Comparison of ENCODE assay signal across 10 mouse cellular contexts in genomic region chrX:85343517-85343916, GRCm38 (mm10).
DNase-seq lines count a peak whose midpoint lies in the region; ATAC-seq and TF ChIP-seq lines count a peak whose summit lies in the region.
"Had no signal": no experiment of that assay in that cellular context is flagged by ENCODE, and none has a peak within 500 bp of the region (broad histone marks: within the 10 kb centered on the region; RNA-seq: fewer than 3 reads in every experiment).

No protein-coding gene starts in this region.

- ATAC-seq in neural tube, embryonic 13.5 days (ENCODE audit: low read depth), result peak; percentile 79
- ATAC-seq in forebrain, embryonic 16.5 days, result peak; percentile 59
- ATAC-seq in kidney, embryonic 14.5 days (ENCODE audit: low FRiP score, low TSS enrichment), result peak; percentile 64; the same call in 1 of the 2 replicates
- ATAC-seq in midbrain, postnatal 0 days (ENCODE audit: low FRiP score), result no peak
- no peak for ATAC-seq in activated CD4-positive, CD25-positive, alpha-beta regulatory T cell, adult 4 months
- ATAC-seq in inflammation-experienced regulatory T-cells, adult 6 months, result no peak
- ATAC-seq in monocyte, adult 5-6 weeks (replicated peaks; ENCODE audit: insufficient number of reproducible peaks, low FRiP score, low TSS enrichment, poor library complexity, severe bottlenecking), result no peak

- no peak overlapping the region for H3K4me2 ChIP-seq in neural tube, embryonic 13.5 days
- H3K4me2 ChIP-seq in forebrain, embryonic 16.5 days (ENCODE audit: low read length), result no peak overlapping the region
- no peak overlapping the region for H3K4me2 ChIP-seq in kidney, embryonic 14.5 days (replicated peaks; ENCODE audit: low read depth, low read length)
- H3K4me2 ChIP-seq in midbrain, postnatal 0 days (ENCODE audit: low read depth, low read length, poor library complexity, severe bottlenecking), result no peak overlapping the region
- H3K4me2 ChIP-seq: hindbrain, embryonic 15.5 days had no signal

- 29% methylated on average over 3 of the region's 3 CpGs for WGBS in neural tube, embryonic 13.5 days
- WGBS in forebrain, embryonic 16.5 days, result 26% methylated on average over 3 of the region's 3 CpGs
- WGBS in kidney, embryonic 14.5 days, result 37% methylated on average over 3 of the region's 3 CpGs
- 52% methylated on average over 3 of the region's 3 CpGs for WGBS in midbrain, postnatal 0 days

- H3K9me3 ChIP-seq in neural tube, embryonic 13.5 days, result no peaks in the 10 kb centered on the region
- H3K9me3 ChIP-seq in forebrain, embryonic 16.5 days (ENCODE audit: control insufficient read depth, low read length), result no peaks in the 10 kb centered on the region
- no peaks in the 10 kb centered on the region for H3K9me3 ChIP-seq in kidney, embryonic 14.5 days (ENCODE audit: control insufficient read depth, low read length)
- no peaks in the 10 kb centered on the region for H3K9me3 ChIP-seq in midbrain, postnatal 0 days (ENCODE audit: low read length)
- H3K9me3 ChIP-seq: hindbrain, embryonic 15.5 days had no signal

- H3K4me3 ChIP-seq in neural tube, embryonic 13.5 days, result no peak overlapping the region
- no peak overlapping the region for H3K4me3 ChIP-seq in forebrain, embryonic 16.5 days (replicated peaks; ENCODE audit: low read length)
- H3K4me3 ChIP-seq in kidney, embryonic 14.5 days (ENCODE audit: low read length), result no peak overlapping the region
- H3K4me3 ChIP-seq in midbrain, postnatal 0 days (ENCODE audit: low read depth, low read length), result no peak overlapping the region
- H3K4me3 ChIP-seq: hindbrain, embryonic 15.5 days had no signal

- no peaks in the 10 kb centered on the region for H3K36me3 ChIP-seq in neural tube, embryonic 13.5 days
- no peaks in the 10 kb centered on the region for H3K36me3 ChIP-seq in forebrain, embryonic 16.5 days (ENCODE audit: control insufficient read depth, insufficient read depth)
- H3K36me3 ChIP-seq in kidney, embryonic 14.5 days (ENCODE audit: control insufficient read depth, insufficient read depth, low read length), result no peaks in the 10 kb centered on the region
- no peaks in the 10 kb centered on the region for H3K36me3 ChIP-seq in midbrain, postnatal 0 days (ENCODE audit: insufficient read depth, low read length)
- H3K36me3 ChIP-seq: hindbrain, embryonic 15.5 days had no signal

- no peaks in the 10 kb centered on the region for H3K4me1 ChIP-seq in neural tube, embryonic 13.5 days (replicated peaks)
- no peaks in the 10 kb centered on the region for H3K4me1 ChIP-seq in forebrain, embryonic 16.5 days (replicated peaks; ENCODE audit: control insufficient read depth, insufficient read depth, low read length)
- H3K4me1 ChIP-seq in kidney, embryonic 14.5 days (ENCODE audit: control insufficient read depth, insufficient read depth, low read length), result no peaks in the 10 kb centered on the region
- H3K4me1 ChIP-seq in midbrain, postnatal 0 days (ENCODE audit: insufficient read depth, low read length), result no peaks in the 10 kb centered on the region
- H3K4me1 ChIP-seq: hindbrain, embryonic 15.5 days had no signal

- no peak for DNase-seq in neural tube, embryonic 10.5 days (ENCODE audit: extremely low spot score, low spot score)
- DNase-seq in midbrain, postnatal 0 days (ENCODE audit: low spot score), result peak; percentile 43
- DNase-seq: cerebellum, postnatal 10 days had no signal

- H3K27me3 ChIP-seq in neural tube, embryonic 13.5 days, result no peaks in the 10 kb centered on the region
- no peaks in the 10 kb centered on the region for H3K27me3 ChIP-seq in forebrain, embryonic 16.5 days (replicated peaks; ENCODE audit: control insufficient read depth, insufficient read depth, low read length)
- H3K27me3 ChIP-seq in kidney, embryonic 14.5 days (ENCODE audit: control insufficient read depth, insufficient read depth, low read length), result no peaks in the 10 kb centered on the region
- H3K27me3 ChIP-seq in midbrain, postnatal 0 days (ENCODE audit: insufficient read depth, low read length), result no peaks in the 10 kb centered on the region
- H3K27me3 ChIP-seq: hindbrain, embryonic 15.5 days had no signal

- H3K27ac ChIP-seq in neural tube, embryonic 13.5 days (replicated peaks), result no peak overlapping the region
- no peak overlapping the region for H3K27ac ChIP-seq in forebrain, embryonic 16.5 days (ENCODE audit: low read length)
- H3K27ac ChIP-seq in kidney, embryonic 14.5 days (ENCODE audit: low read depth, low read length), result no peak overlapping the region
- no peak overlapping the region for H3K27ac ChIP-seq in midbrain, postnatal 0 days (ENCODE audit: low read depth, low read length)
- H3K27ac ChIP-seq: hindbrain, embryonic 15.5 days had no signal

- no peak overlapping the region for H3K9ac ChIP-seq in neural tube, embryonic 13.5 days
- H3K9ac ChIP-seq in forebrain, embryonic 16.5 days (replicated peaks; ENCODE audit: low read depth, low read length), result no peak overlapping the region
- no peak overlapping the region for H3K9ac ChIP-seq in kidney, embryonic 14.5 days (ENCODE audit: low read depth, low read length)
- no peak overlapping the region for H3K9ac ChIP-seq in midbrain, postnatal 0 days (replicated peaks; ENCODE audit: low read length, poor library complexity, severe bottlenecking)
- H3K9ac ChIP-seq: hindbrain, embryonic 15.5 days had no signal

- TF ChIP-seq CTCF in midbrain, postnatal 0 days (IDR thresholded peaks at IDR 0.05), result no peak

Comparison
In these comparisons a context has a peak if more than half of its experiments do, and no peak if none do; other contexts are left out.
1. ATAC-seq: peak in neural tube, embryonic 13.5 days (single experiment), forebrain, embryonic 16.5 days (single experiment) and kidney, embryonic 14.5 days (single experiment); none in midbrain, postnatal 0 days (single experiment), activated CD4-positive, CD25-positive, alpha-beta regulatory T cell, adult 4 months (single experiment), inflammation-experienced regulatory T-cells, adult 6 months (single experiment) and monocyte, adult 5-6 weeks (single experiment).